Mouse (Mus musculus): Measurements from ENCODE around the gene Proz.

- no peak for TF ChIP-seq CTCF (IDR thresholded peaks at IDR 0.05; ENCODE audit: extremely low read depth, insufficient read depth, low read length)
- no peak for TF ChIP-seq POLR2A (IDR thresholded peaks at IDR 0.05; ENCODE audit: extremely low read depth, insufficient read depth, low read length)
Measured at GRCm38 (mm10) chr8:13105908-13106551, 45.3 kb downstream of the Proz start.

All from cortical plate, adult 2 months (tissue).